8 mouse cellular contexts compared by ENCODE assay signal in genomic region chr11:49087830-49088616, GRCm38 (mm10). TPM values are rescaled to one million over a fixed set of nuclear protein-coding genes. Genes with fewer than 3 reads are reported as not detected.
DNase-seq lines count a peak whose midpoint lies in the region; ATAC-seq and TF ChIP-seq lines count a peak whose summit lies in the region.

No protein-coding gene starts in this region.

- intact Hi-C loops in gastrocnemius, postnatal 36 days (cut with DNase I) = no loop called here

- H3K9me3 ChIP-seq in hindbrain, embryonic 12.5 days (replicated peaks) = no peaks in the 10 kb centered on the region

- H3K4me3 ChIP-seq in hindbrain, embryonic 12.5 days = no peak overlapping the region
- H3K4me3 ChIP-seq in lung, adult 2 months (replicated peaks; ENCODE audit: extremely low read depth, low read depth, low read length) = peak overlapping the region; percentile 79

- H3K27me3 ChIP-seq in hindbrain, embryonic 12.5 days = no peaks in the 10 kb centered on the region

- H3K4me2 ChIP-seq in hindbrain, embryonic 12.5 days (replicated peaks) = peak overlapping the region; percentile 18

- TF ChIP-seq POLR2A in lung, adult 2 months (IDR thresholded peaks at IDR 0.05; ENCODE audit: borderline replicate concordance, extremely low read depth, low read depth, low read length) = no peak

- peaks cover 4% of the 10 kb centered on the region for H3K4me1 ChIP-seq in hindbrain, embryonic 12.5 days
- peaks cover 20% of the 10 kb centered on the region for H3K4me1 ChIP-seq in lung, adult 2 months (ENCODE audit: control insufficient read depth, insufficient read depth, low read length)

- 36% methylated on average over 22 of the region's 22 CpGs for WGBS in hindbrain, embryonic 12.5 days
- 17% methylated on average over 22 of the region's 22 CpGs for WGBS in lung, adult 2 months

- H3K36me3 ChIP-seq in hindbrain, embryonic 12.5 days = no peaks in the 10 kb centered on the region

- no peak for TF ChIP-seq CTCF in lung, adult 2 months (IDR thresholded peaks at IDR 0.05; ENCODE audit: insufficient read depth, low read length)

- H3K9ac ChIP-seq in hindbrain, embryonic 12.5 days = no peak overlapping the region

- ATAC-seq in activated CD4-positive, CD25-positive, alpha-beta regulatory T cell, adult 4 months = peak; percentile 12
- ATAC-seq in hindbrain, embryonic 12.5 days (ENCODE audit: low FRiP score) = no peak
- no peak for ATAC-seq in frontal cortex, adult (ENCODE audit: low TSS enrichment)

- H3K27ac ChIP-seq in hindbrain, embryonic 12.5 days = no peak overlapping the region

- peak; percentile 18 for DNase-seq in gastrocnemius, postnatal 10 days
- DNase-seq in gastrocnemius, postnatal 36 days = no peak
- DNase-seq in lung, adult 2 months = peak; percentile 45
- DNase-seq in spleen, postnatal 10 days (ENCODE audit: low spot score in 2 of 2) = peak; percentile 60 to 78
- DNase-seq in cerebellum, adult 18-20 months = no peak

RNA-seq across cellular contexts. Expression of gene Ifi47, which starts 11.6 kb away (rescaled TPM):
- 1 to 10 TPM in 1 of 2 experiments, under 1 TPM in 1; 0.77 to 1.9 TPM for total RNA-seq in gastrocnemius, postnatal 10 days (2021)
- total RNA-seq in gastrocnemius, postnatal 36 days (2021) = under 1 TPM; 0.59 to 0.64 TPM
- 100 to 1,000 TPM; 399 to 513 TPM for polyA plus RNA-seq in activated CD4-positive, CD25-positive, alpha-beta regulatory T cell, adult 4 months (2017; shearing (Covaris generic))
- 0.46 and 0.66 TPM in 2 replicates for polyA plus RNA-seq in hindbrain, embryonic 12.5 days (2016; fragmentation: Nextera tagmentation; extraction: Ambion mirVana)
- polyA plus RNA-seq in lung, adult 2 months (2012; rRNA removed) = 7.4 and 12.7 TPM in 2 replicates

RNA-seq across cellular contexts. Expression of gene Tgtp2, which starts 24.0 kb away (rescaled TPM):
- not detected for total RNA-seq in gastrocnemius, postnatal 10 days (2021)
- 1 to 10 TPM in 1 of 2 experiments, under 1 TPM in 1; 0.33 to 1.1 TPM for total RNA-seq in gastrocnemius, postnatal 36 days (2021)
- 100 to 1,000 TPM; 351 to 409 TPM for polyA plus RNA-seq in activated CD4-positive, CD25-positive, alpha-beta regulatory T cell, adult 4 months (2017; shearing (Covaris generic))
- not detected in 2 replicates for polyA plus RNA-seq in hindbrain, embryonic 12.5 days (2016; fragmentation: Nextera tagmentation; extraction: Ambion mirVana)
- polyA plus RNA-seq in lung, adult 2 months (2012; rRNA removed) = 10.5 and 17.6 TPM in 2 replicates

RNA-seq across cellular contexts. Expression of gene Olfr1396, which starts 26.7 kb away (rescaled TPM):
- not detected for total RNA-seq in gastrocnemius, postnatal 10 days (2021)
- not detected for total RNA-seq in gastrocnemius, postnatal 36 days (2021)
- polyA plus RNA-seq in activated CD4-positive, CD25-positive, alpha-beta regulatory T cell, adult 4 months (2017; shearing (Covaris generic)) = under 1 TPM; 0.15 to 0.37 TPM
- not detected in 2 replicates for polyA plus RNA-seq in hindbrain, embryonic 12.5 days (2016; fragmentation: Nextera tagmentation; extraction: Ambion mirVana)
- polyA plus RNA-seq in lung, adult 2 months (2012; rRNA removed) = 0.17 and 0.26 TPM in 2 replicates

RNA-seq across cellular contexts. Expression of gene 9930111J21Rik2, which starts 37.0 kb away (rescaled TPM):
- 1 to 10 TPM in 1 of 2 experiments, under 1 TPM in 1; 0.87 to 1.9 TPM for total RNA-seq in gastrocnemius, postnatal 10 days (2021)
- total RNA-seq in gastrocnemius, postnatal 36 days (2021) = 1 to 10 TPM; 1.6 to 1.7 TPM
- 100 to 1,000 TPM; 114 to 149 TPM for polyA plus RNA-seq in activated CD4-positive, CD25-positive, alpha-beta regulatory T cell, adult 4 months (2017; shearing (Covaris generic))
- polyA plus RNA-seq in hindbrain, embryonic 12.5 days (2016; fragmentation: Nextera tagmentation; extraction: Ambion mirVana) = 0.22 and 0.57 TPM in 2 replicates
- 3.6 and 5.3 TPM in 2 replicates for polyA plus RNA-seq in lung, adult 2 months (2012; rRNA removed)

RNA-seq across cellular contexts. Expression of gene Olfr1395, which starts 54.1 kb away (rescaled TPM):
- not detected for total RNA-seq in gastrocnemius, postnatal 10 days (2021)
- total RNA-seq in gastrocnemius, postnatal 36 days (2021) = not detected
- under 1 TPM in 1 of 2 experiments, not detected in 1; 0.12 TPM for polyA plus RNA-seq in activated CD4-positive, CD25-positive, alpha-beta regulatory T cell, adult 4 months (2017; shearing (Covaris generic))
- polyA plus RNA-seq in hindbrain, embryonic 12.5 days (2016; fragmentation: Nextera tagmentation; extraction: Ambion mirVana) = not detected in 2 replicates
- polyA plus RNA-seq in lung, adult 2 months (2012; rRNA removed) = not detected in 2 replicates

Comparison
In these comparisons a context has a peak if more than half of its experiments do, and no peak if none do; other contexts are left out.
1. DNase-seq: peak in gastrocnemius, postnatal 10 days (single experiment), lung, adult 2 months (single experiment) and spleen, postnatal 10 days (2 of 2); none in gastrocnemius, postnatal 36 days (0 of 2) and cerebellum, adult 18-20 months (0 of 2).
2. RNA of gene Ifi47, which starts 11.6 kb away (polyA plus RNA-seq): 399 to 513 TPM in activated CD4-positive, CD25-positive, alpha-beta regulatory T cell, adult 4 months; 7.4 to 12.7 TPM in lung, adult 2 months and 0.46 to 0.66 TPM in hindbrain, embryonic 12.5 days; every median in the first group is over 10 times any median in the second.
3. RNA of gene Tgtp2, which starts 24.0 kb away (polyA plus RNA-seq): 351 to 409 TPM in activated CD4-positive, CD25-positive, alpha-beta regulatory T cell, adult 4 months; 10.5 to 17.6 TPM in lung, adult 2 months and not detected in hindbrain, embryonic 12.5 days; every median in the first group is over 10 times any median in the second.